Comparison of ENCODE assay signal across 9 mouse cellular contexts in the genomic region with DNA sequence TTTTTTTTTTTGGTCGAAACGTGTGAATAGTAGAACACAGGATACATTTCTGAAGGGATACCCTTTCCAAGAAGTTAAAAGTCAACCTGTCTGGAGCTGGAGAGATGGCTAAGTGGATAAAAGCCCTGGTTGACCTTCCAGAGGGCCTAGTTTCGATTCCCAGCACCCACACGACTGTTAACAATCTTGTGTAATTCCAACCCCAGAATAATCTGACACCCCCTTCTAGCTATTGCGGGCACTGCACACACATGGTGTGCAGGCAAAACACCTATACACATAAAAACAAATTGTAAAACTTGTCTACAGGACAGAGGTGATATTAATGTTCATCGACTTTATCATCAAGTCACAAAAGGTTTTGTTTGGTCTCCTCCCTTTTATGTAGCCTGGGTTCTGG. TPM values are rescaled to one million over a fixed set of nuclear protein-coding genes. Genes with fewer than 3 reads are reported as not detected.
DNase-seq lines count a peak whose midpoint lies in the region; ATAC-seq and TF ChIP-seq lines count a peak whose summit lies in the region.
"Had no signal": no experiment of that assay in that cellular context is flagged by ENCODE, and none has a peak within 500 bp of the region (broad histone marks: within the 10 kb centered on the region; RNA-seq: fewer than 3 reads in every experiment).

No protein-coding gene starts in this region.

- WGBS in embryonic facial prominence, embryonic 11.5 days, result 57% methylated on average over 6 of the region's 6 CpGs
- WGBS in intestine, embryonic 14.5 days, result 63% methylated on average over 6 of the region's 6 CpGs
- WGBS in midbrain, postnatal 0 days, result 67% methylated on average over 6 of the region's 6 CpGs
- WGBS in lung, adult 2 months, result 51% methylated on average over 6 of the region's 6 CpGs

- no peak for ATAC-seq in embryonic facial prominence, embryonic 11.5 days (replicated peaks; ENCODE audit: insufficient number of reproducible peaks, low FRiP score, low TSS enrichment, low read depth)
- ATAC-seq in intestine, embryonic 14.5 days (replicated peaks; ENCODE audit: low FRiP score, low TSS enrichment, low read depth), result no peak
- no peak for ATAC-seq in midbrain, postnatal 0 days (ENCODE audit: low FRiP score)

- H3K27ac ChIP-seq in layer of hippocampus, adult 2 months, result peak overlapping the region; percentile 93; the same call in 1 of the 2 replicates
- H3K27ac ChIP-seq in embryonic facial prominence, embryonic 11.5 days (replicated peaks; ENCODE audit: low read depth, low read length), result no peak overlapping the region; the same call in 1 of the 2 replicates
- no peak overlapping the region for H3K27ac ChIP-seq in intestine, embryonic 14.5 days (ENCODE audit: low read depth)
- H3K27ac ChIP-seq in midbrain, postnatal 0 days (ENCODE audit: low read depth, low read length), result no peak overlapping the region

- H3K36me3 ChIP-seq in embryonic facial prominence, embryonic 11.5 days (replicated peaks; ENCODE audit: control insufficient read depth, insufficient read depth, low read depth, low read length), result no peaks in the 10 kb centered on the region; the same call in 1 of the 2 replicates
- peaks cover 36% of the 10 kb centered on the region for H3K36me3 ChIP-seq in intestine, embryonic 14.5 days (ENCODE audit: control insufficient read depth, insufficient read depth, low read length)
- H3K36me3 ChIP-seq in midbrain, postnatal 0 days (ENCODE audit: insufficient read depth, low read length), result peaks cover 14% of the 10 kb centered on the region

- peak overlapping the region; percentile 82 for H3K4me3 ChIP-seq in layer of hippocampus, adult 2 months
- H3K4me3 ChIP-seq in embryonic facial prominence, embryonic 11.5 days (ENCODE audit: low read depth, low read length), result peak overlapping the region; percentile 66
- H3K4me3 ChIP-seq in intestine, embryonic 14.5 days (ENCODE audit: low read depth, low read length), result peak overlapping the region; percentile 85
- peak overlapping the region; percentile 84 for H3K4me3 ChIP-seq in midbrain, postnatal 0 days (ENCODE audit: low read depth, low read length)
- H3K4me3 ChIP-seq in lung, adult 2 months (replicated peaks; ENCODE audit: extremely low read depth, low read depth, low read length), result no peak overlapping the region

- H3K4me1 ChIP-seq in embryonic facial prominence, embryonic 11.5 days (ENCODE audit: control insufficient read depth, insufficient read depth, low read length), result 0 out of 2 replicates have a peak, but pooled peaks cover 2% of the 10 kb centered on the region
- H3K4me1 ChIP-seq in intestine, embryonic 14.5 days (replicated peaks; ENCODE audit: control insufficient read depth, insufficient read depth, low read length), result peaks cover 14% of the 10 kb centered on the region
- peaks cover 5% of the 10 kb centered on the region; the same call in 1 of the 2 replicates for H3K4me1 ChIP-seq in midbrain, postnatal 0 days (ENCODE audit: insufficient read depth, low read length)
- H3K4me1 ChIP-seq in lung, adult 2 months (ENCODE audit: control insufficient read depth, insufficient read depth, low read length), result no peaks in the 10 kb centered on the region; the same call in 1 of the 2 replicates

- TF ChIP-seq POLR2A in lung, adult 2 months (IDR thresholded peaks at IDR 0.05; ENCODE audit: borderline replicate concordance, extremely low read depth, low read depth, low read length), result no peak

- H3K27me3 ChIP-seq in embryonic facial prominence, embryonic 11.5 days (ENCODE audit: control insufficient read depth, insufficient read depth, low read length), result no peaks in the 10 kb centered on the region
- no peaks in the 10 kb centered on the region for H3K27me3 ChIP-seq in intestine, embryonic 14.5 days (replicated peaks; ENCODE audit: control insufficient read depth, insufficient read depth, low read length)
- H3K27me3 ChIP-seq in midbrain, postnatal 0 days (ENCODE audit: insufficient read depth, low read length), result no peaks in the 10 kb centered on the region

- DNase-seq in layer of hippocampus, adult 2 months (ENCODE audit: low spot score in 2 of 2), result no peak
- no peak for DNase-seq in layer of hippocampus, adult 9-11 months
- DNase-seq in embryonic facial prominence, embryonic 11.5 days (ENCODE audit: low spot score), result no peak
- DNase-seq in intestine, embryonic 14.5 days (ENCODE audit: low spot score), result no peak
- no peak for DNase-seq in midbrain, postnatal 0 days (ENCODE audit: low spot score)
- DNase-seq in Muller cell, postnatal 12 days (ENCODE audit: inconsistent ontology term), result no peak
- DNase-seq in spleen, postnatal 4 days (ENCODE audit: low spot score in 2 of 2), result no peak
- DNase-seq in lung, adult 2 months, result no peak

- peak overlapping the region; percentile 41; the same call in 1 of the 2 replicates for H3K4me2 ChIP-seq in embryonic facial prominence, embryonic 11.5 days (ENCODE audit: low read depth, low read length)
- peak overlapping the region; percentile 74 for H3K4me2 ChIP-seq in intestine, embryonic 14.5 days (ENCODE audit: low read length)
- H3K4me2 ChIP-seq in midbrain, postnatal 0 days (ENCODE audit: low read depth, low read length, poor library complexity, severe bottlenecking), result peak overlapping the region; percentile 82

- TF ChIP-seq CTCF in layer of hippocampus, adult 2 months (conservative IDR thresholded peaks at IDR 0.05), result no peak
- TF ChIP-seq CTCF in midbrain, postnatal 0 days (IDR thresholded peaks at IDR 0.05), result no peak
- no peak for TF ChIP-seq CTCF in lung, adult 2 months (IDR thresholded peaks at IDR 0.05; ENCODE audit: insufficient read depth, low read length)

- H3K9me3 ChIP-seq in embryonic facial prominence, embryonic 11.5 days (replicated peaks; ENCODE audit: control insufficient read depth, low read length), result no peaks in the 10 kb centered on the region
- no peaks in the 10 kb centered on the region for H3K9me3 ChIP-seq in intestine, embryonic 14.5 days (ENCODE audit: control insufficient read depth, low read length)
- H3K9me3 ChIP-seq in midbrain, postnatal 0 days (ENCODE audit: low read length), result no peaks in the 10 kb centered on the region

- peak overlapping the region; percentile 15; the same call in 1 of the 2 replicates for H3K9ac ChIP-seq in embryonic facial prominence, embryonic 11.5 days (replicated peaks; ENCODE audit: low read length)
- peak overlapping the region; percentile 78 for H3K9ac ChIP-seq in intestine, embryonic 14.5 days (ENCODE audit: low read length)
- peak overlapping the region; percentile 76 for H3K9ac ChIP-seq in midbrain, postnatal 0 days (replicated peaks; ENCODE audit: low read length, poor library complexity, severe bottlenecking)

RNA-seq across cellular contexts. Expression of a gene that starts 0.7 kb away (rescaled TPM):
- not detected for total RNA-seq in layer of hippocampus, adult 2 months (2021)
- 0.69 TPM in 1 of 2 replicates, not detected in the other for polyA plus RNA-seq in embryonic facial prominence, embryonic 11.5 days (2014; fragmentation: Nextera tagmentation; extraction: Ambion mirVana)
- 0.68 TPM in 1 of 2 replicates, not detected in the other for polyA plus RNA-seq in intestine, embryonic 14.5 days (2014; fragmentation: Nextera tagmentation; extraction: Ambion mirVana)
- total RNA-seq in midbrain, postnatal 0 days (2014; rRNA removed), result not detected in 2 replicates
- polyA plus RNA-seq in midbrain, postnatal 0 days (2015; fragmentation: Nextera tagmentation; extraction: Ambion mirVana), result not detected in 2 replicates
- not detected in 2 replicates for polyA plus RNA-seq in lung, adult 2 months (2012; rRNA removed)
- polyA plus RNA-seq: gonadal fat pad, adult 2 months had no signal

RNA-seq across cellular contexts. Expression of a gene that starts 0.8 kb away (rescaled TPM):
- total RNA-seq in layer of hippocampus, adult 2 months (2021), result 100 to 1,000 TPM; 123 to 126 TPM
- 107 and 108 TPM in 2 replicates for polyA plus RNA-seq in embryonic facial prominence, embryonic 11.5 days (2014; fragmentation: Nextera tagmentation; extraction: Ambion mirVana)
- 176 and 187 TPM in 2 replicates for polyA plus RNA-seq in intestine, embryonic 14.5 days (2014; fragmentation: Nextera tagmentation; extraction: Ambion mirVana)
- total RNA-seq in midbrain, postnatal 0 days (2014; rRNA removed), result 14.5 and 15.0 TPM in 2 replicates
- 65.3 and 66.1 TPM in 2 replicates for polyA plus RNA-seq in midbrain, postnatal 0 days (2015; fragmentation: Nextera tagmentation; extraction: Ambion mirVana)
- 63.2 and 64.6 TPM in 2 replicates for polyA plus RNA-seq in lung, adult 2 months (2012; rRNA removed)

RNA-seq across cellular contexts. Expression of a gene that starts 5.6 kb away (rescaled TPM):
- total RNA-seq in layer of hippocampus, adult 2 months (2021), result 1 to 10 TPM; 1.1 to 1.3 TPM
- 0.13 and 0.14 TPM in 2 replicates for polyA plus RNA-seq in embryonic facial prominence, embryonic 11.5 days (2014; fragmentation: Nextera tagmentation; extraction: Ambion mirVana)
- 0.08 TPM in 1 of 2 replicates, not detected in the other for polyA plus RNA-seq in intestine, embryonic 14.5 days (2014; fragmentation: Nextera tagmentation; extraction: Ambion mirVana)
- total RNA-seq in midbrain, postnatal 0 days (2014; rRNA removed), result 1.2 and 2.1 TPM in 2 replicates
- 1.0 and 1.5 TPM in 2 replicates for polyA plus RNA-seq in midbrain, postnatal 0 days (2015; fragmentation: Nextera tagmentation; extraction: Ambion mirVana)
- 1.7 and 2.5 TPM in 2 replicates for polyA plus RNA-seq in lung, adult 2 months (2012; rRNA removed)

RNA-seq across cellular contexts. Expression of a gene that starts 14.4 kb away (rescaled TPM):
- under 1 TPM; 0.44 to 0.49 TPM for total RNA-seq in layer of hippocampus, adult 2 months (2021)
- 1.4 and 1.5 TPM in 2 replicates for polyA plus RNA-seq in embryonic facial prominence, embryonic 11.5 days (2014; fragmentation: Nextera tagmentation; extraction: Ambion mirVana)
- 16.8 and 19.6 TPM in 2 replicates for polyA plus RNA-seq in intestine, embryonic 14.5 days (2014; fragmentation: Nextera tagmentation; extraction: Ambion mirVana)
- 1.5 TPM in 2 replicates for total RNA-seq in midbrain, postnatal 0 days (2014; rRNA removed)
- 0.49 and 0.69 TPM in 2 replicates for polyA plus RNA-seq in midbrain, postnatal 0 days (2015; fragmentation: Nextera tagmentation; extraction: Ambion mirVana)
- polyA plus RNA-seq in lung, adult 2 months (2012; rRNA removed), result 20.4 and 30.9 TPM in 2 replicates

RNA-seq across cellular contexts. Expression of a gene that starts 53.0 kb away (rescaled TPM):
- total RNA-seq in layer of hippocampus, adult 2 months (2021), result not detected
- not detected in 2 replicates for polyA plus RNA-seq in embryonic facial prominence, embryonic 11.5 days (2014; fragmentation: Nextera tagmentation; extraction: Ambion mirVana)
- 4.7 and 6.7 TPM in 2 replicates for polyA plus RNA-seq in intestine, embryonic 14.5 days (2014; fragmentation: Nextera tagmentation; extraction: Ambion mirVana)
- not detected in 2 replicates for total RNA-seq in midbrain, postnatal 0 days (2014; rRNA removed)
- polyA plus RNA-seq in midbrain, postnatal 0 days (2015; fragmentation: Nextera tagmentation; extraction: Ambion mirVana), result not detected in 2 replicates
- polyA plus RNA-seq in lung, adult 2 months (2012; rRNA removed), result 0.63 and 0.66 TPM in 2 replicates

Comparison
In these comparisons a context has a peak if more than half of its experiments do, and no peak if none do; other contexts are left out.
1. H3K9ac ChIP-seq: peak in every context shown above with its lines; median percentile 78 in intestine, embryonic 14.5 days; 76 in midbrain, postnatal 0 days; 15 in embryonic facial prominence, embryonic 11.5 days.